Mouse (Mus musculus): ENCODE measurements around the gene Tnf.
A peak's percentile ranks its signal among the peaks of the same experiment; 100 is the strongest.

The Tnf gene

GRCm38 (mm10) chr17:35197126-35197525 lies 4.7 kb downstream of the Tnf start:
- DNase-seq, result no peak

GRCm38 (mm10) chr17:35196321-35196641 lies 5.5 kb downstream of the Tnf start:
- DNase-seq, result no peak

GRCm38 (mm10) chr17:35195631-35196320 lies 6.0 kb downstream of the Tnf start:
- DNase-seq, result peak; percentile 88

- DNase-seq, result no peak
Measured at GRCm38 (mm10) chr17:35194844-35195630, 6.8 kb downstream of the Tnf start.

GRCm38 (mm10) chr17:35193881-35194843 lies 7.6 kb downstream of the Tnf start, which contains the start of gene Ltb:
Gene Ltb (plus strand): TSS chr17:35194439.
- DNase-seq, result no peak

GRCm38 (mm10) chr17:35192924-35193323 lies 8.9 kb downstream of the Tnf start:
- no peak for DNase-seq

- no peak for DNase-seq
Measured at GRCm38 (mm10) chr17:35191723-35192122, 10.1 kb downstream of the Tnf start.

GRCm38 (mm10) chr17:35190096-35190495 lies 11.7 kb downstream of the Tnf start:
- DNase-seq, result no peak

- DNase-seq, result no peak
Measured at GRCm38 (mm10) chr17:35189186-35189585, 12.6 kb downstream of the Tnf start.

GRCm38 (mm10) chr17:35187959-35188610 lies 13.7 kb downstream of the Tnf start, which contains the start of gene Lst1:
Gene Lst1 (minus strand): TSS chr17:35188439.
- no peak for DNase-seq

- DNase-seq, result no peak
Measured at GRCm38 (mm10) chr17:35187345-35187744, 14.5 kb downstream of the Tnf start.

GRCm38 (mm10) chr17:35186681-35187080 lies 15.1 kb downstream of the Tnf start:
- DNase-seq, result peak; percentile 47

GRCm38 (mm10) chr17:35185639-35186611 lies 15.9 kb downstream of the Tnf start:
- DNase-seq, result peak; percentile 78

GRCm38 (mm10) chr17:35180093-35180492 lies 21.7 kb downstream of the Tnf start:
- DNase-seq, result no peak

GRCm38 (mm10) chr17:35178528-35178927 lies 23.3 kb downstream of the Tnf start:
- DNase-seq, result peak; percentile 81

GRCm38 (mm10) chr17:35175968-35176367 lies 25.8 kb downstream of the Tnf start, which contains the start of gene Aif1:
Gene Aif1 (minus strand): TSS chr17:35176068.
- DNase-seq, result no peak

GRCm38 (mm10) chr17:35175382-35175781 lies 26.4 kb downstream of the Tnf start:
- DNase-seq, result no peak

- no peak for DNase-seq
Measured at GRCm38 (mm10) chr17:35174201-35174977, 27.4 kb downstream of the Tnf start.

GRCm38 (mm10) chr17:35173329-35173728 lies 28.5 kb downstream of the Tnf start:
- no peak for DNase-seq
